Mouse (Mus musculus) gastrocnemius, postnatal 10 days (tissue): ENCODE data around the gene Depdc7. TPM values are rescaled to one million over a fixed set of nuclear protein-coding genes. Genes with fewer than 3 reads are reported as not detected.

Source experiments
- DNase-seq: peaks from one replicate; pipeline ENCODE4 v3.0.0; 2021; ENCODE audit warnings: mixed read lengths
- long read RNA-seq, 2 experiments: library from polyadenylated mRNA; stranded (forward); transcript quantifications; one replicate each; pipeline ENCODE4 v2.0.0; 2021
- total RNA-seq, 2 experiments: library from RNA; stranded (reverse); gene quantifications; 2 replicates each; pipeline ENCODE4 v1.2.3; 2021

The Depdc7 gene
- total RNA-seq, result 1 to 10 TPM; 2.3 to 3.0 TPM
- long read RNA-seq, experiment 1, partial matches to known transcripts, result 0 of 3 reads
- long read RNA-seq, experiment 1, other reads (novel, unspliced or antisense), result 0 of 3 reads
- long read RNA-seq, experiment 2, transcript Depdc7-201 (9 exons, 1,801 nt), result major isoform, 8 of 8 reads
- long read RNA-seq, experiment 2, partial matches to known transcripts, result 0 of 8 reads
- long read RNA-seq, experiment 2, other reads (novel, unspliced or antisense), result 0 of 8 reads

- peak; percentile 93 for DNase-seq
Measured at GRCm38 (mm10) chr2:104742741-104743064, at the start of gene Depdc7. Gene Depdc7, minus strand, starts transcription at chr2:104742878.

- DNase-seq, result no peak
Measured at GRCm38 (mm10) chr2:104774763-104775162, 32.1 kb upstream of the Depdc7 start.

GRCm38 (mm10) chr2:104768697-104769096, 26.0 kb upstream of the Depdc7 start:
- DNase-seq, result no peak

GRCm38 (mm10) chr2:104764018-104764417, 21.3 kb upstream of the Depdc7 start:
- DNase-seq, result no peak

GRCm38 (mm10) chr2:104763134-104763703, 20.5 kb upstream of the Depdc7 start:
- DNase-seq, result no peak

- DNase-seq, result no peak
Measured at GRCm38 (mm10) chr2:104750611-104751010, 7.9 kb upstream of the Depdc7 start.

GRCm38 (mm10) chr2:104748652-104749183, 6.0 kb upstream of the Depdc7 start:
- DNase-seq, result no peak

GRCm38 (mm10) chr2:104746251-104746650, 3.6 kb upstream of the Depdc7 start:
- no peak for DNase-seq

- no peak for DNase-seq
Measured at GRCm38 (mm10) chr2:104743971-104744370, 1.3 kb upstream of the Depdc7 start.

- no peak for DNase-seq
Measured at GRCm38 (mm10) chr2:104743160-104743559, 482 bp upstream of the Depdc7 start.

- no peak for DNase-seq
Measured at GRCm38 (mm10) chr2:104741896-104742740, 560 bp downstream of the Depdc7 start.

- no peak for DNase-seq
Measured at GRCm38 (mm10) chr2:104741015-104741758, 1.5 kb downstream of the Depdc7 start.

GRCm38 (mm10) chr2:104740248-104740949, 2.3 kb downstream of the Depdc7 start:
- no peak for DNase-seq

- no peak for DNase-seq
Measured at GRCm38 (mm10) chr2:104739691-104740090, 3.0 kb downstream of the Depdc7 start.

- DNase-seq, result no peak
Measured at GRCm38 (mm10) chr2:104736241-104736640, 6.4 kb downstream of the Depdc7 start.

GRCm38 (mm10) chr2:104732562-104733256, 10.0 kb downstream of the Depdc7 start:
- no peak for DNase-seq

- no peak for DNase-seq
Measured at GRCm38 (mm10) chr2:104732033-104732444, 10.6 kb downstream of the Depdc7 start.

- DNase-seq, result no peak
Measured at GRCm38 (mm10) chr2:104727369-104727768, 15.3 kb downstream of the Depdc7 start.

GRCm38 (mm10) chr2:104722021-104722420, 20.7 kb downstream of the Depdc7 start:
- DNase-seq, result no peak

- DNase-seq, result no peak
Measured at GRCm38 (mm10) chr2:104717827-104718226, 24.9 kb downstream of the Depdc7 start.

- no peak for DNase-seq
Measured at GRCm38 (mm10) chr2:104717231-104717735, 25.4 kb downstream of the Depdc7 start.
